Mouse (Mus musculus): ENCODE measurements around the gene Wbp4. TPM values are rescaled to one million over a fixed set of nuclear protein-coding genes. Genes with fewer than 3 reads are reported as not detected.

Gene Wbp4
- polyA plus RNA-seq, 1 experiment from 2014 or later = 15.1 TPM

- DNase-seq = no peak
- WGBS (ENCODE audit: insufficient replicate concordance) = 74% methylated on average over 2 of the region's 2 CpGs
- H3K36me3 ChIP-seq (replicated peaks; ENCODE audit: insufficient read depth, low read length) = no peaks in the 10 kb centered on the region; the same call in 1 of the 2 replicates
- no peak overlapping the region for H3K4me2 ChIP-seq (ENCODE audit: low read depth, low read length)
- TF ChIP-seq CTCF (IDR thresholded peaks at IDR 0.05; ENCODE audit: low read depth) (peak; percentile 59), EP300 (IDR thresholded peaks at IDR 0.05; ENCODE audit: low read depth) (no peak)
- H3K4me1 ChIP-seq (ENCODE audit: insufficient read depth) = peaks cover 30% of the 10 kb centered on the region
- no peak overlapping the region for H3K4me3 ChIP-seq (ENCODE audit: low read depth, low read length)
- no peak for ATAC-seq
- H3K9ac ChIP-seq (replicated peaks) = no peak overlapping the region
- H3K27me3 ChIP-seq (ENCODE audit: insufficient read depth, low read length) = no peaks in the 10 kb centered on the region
- H3K9me3 ChIP-seq (ENCODE audit: low read length) = no peaks in the 10 kb centered on the region
- no peak overlapping the region for H3K27ac ChIP-seq (ENCODE audit: low read depth)
These were observed 32.6 kb upstream of the Wbp4 start for GRCm38 (mm10) chr14:79513951-79514350.

- H3K36me3 ChIP-seq (replicated peaks; ENCODE audit: insufficient read depth, low read length) = no peaks in the 10 kb centered on the region
- TF ChIP-seq CTCF (IDR thresholded peaks at IDR 0.05; ENCODE audit: low read depth) = no peak
- TF ChIP-seq EP300 (IDR thresholded peaks at IDR 0.05; ENCODE audit: low read depth) = no peak
- no peak overlapping the region for H3K4me3 ChIP-seq (ENCODE audit: low read depth, low read length)
- WGBS (ENCODE audit: insufficient replicate concordance) = 55% methylated on average over 1 of the region's 1 CpGs
- H3K27ac ChIP-seq (ENCODE audit: low read depth) = no peak overlapping the region
- peaks cover 25% of the 10 kb centered on the region for H3K4me1 ChIP-seq (ENCODE audit: insufficient read depth)
- H3K27me3 ChIP-seq (ENCODE audit: insufficient read depth, low read length) = no peaks in the 10 kb centered on the region
- no peaks in the 10 kb centered on the region for H3K9me3 ChIP-seq (ENCODE audit: low read length)
- no peak for DNase-seq
- no peak overlapping the region for H3K4me2 ChIP-seq (ENCODE audit: low read depth, low read length)
- no peak overlapping the region for H3K9ac ChIP-seq (replicated peaks)
- ATAC-seq = no peak
These were observed 30.2 kb upstream of the Wbp4 start for GRCm38 (mm10) chr14:79511521-79511920.

GRCm38 (mm10) chr14:79508662-79509305 is 27.5 kb upstream of the Wbp4 start:
- Histone ChIP-seq H3K9ac (replicated peaks) (no peak overlapping the region), H3K4me3 (ENCODE audit: low read depth, low read length) (no peak overlapping the region), H3K9me3 (ENCODE audit: low read length) (no peaks in the 10 kb centered on the region), H3K36me3 (replicated peaks; ENCODE audit: insufficient read depth, low read length) (no peaks in the 10 kb centered on the region), H3K4me2 (ENCODE audit: low read depth, low read length) (no peak overlapping the region; the same call in 1 of the 2 replicates), H3K27me3 (ENCODE audit: insufficient read depth, low read length) (no peaks in the 10 kb centered on the region), H3K27ac (ENCODE audit: low read depth) (peak overlapping the region; percentile 59), H3K4me1 (ENCODE audit: insufficient read depth) (peaks cover 27% of the 10 kb centered on the region)
- peak; percentile 62 for ATAC-seq
- DNase-seq = no peak
- 64% methylated on average over 9 of the region's 9 CpGs for WGBS (ENCODE audit: insufficient replicate concordance)
- TF ChIP-seq EP300 (IDR thresholded peaks at IDR 0.05; ENCODE audit: low read depth) = no peak
- no peak for TF ChIP-seq CTCF (IDR thresholded peaks at IDR 0.05; ENCODE audit: low read depth)

GRCm38 (mm10) chr14:79507846-79508245 is 26.5 kb upstream of the Wbp4 start:
- H3K4me3 ChIP-seq (ENCODE audit: low read depth, low read length) = no peak overlapping the region
- DNase-seq = no peak
- 63% methylated on average over 1 of the region's 1 CpGs for WGBS (ENCODE audit: insufficient replicate concordance)
- H3K9me3 ChIP-seq (ENCODE audit: low read length) = no peaks in the 10 kb centered on the region
- H3K9ac ChIP-seq (replicated peaks) = no peak overlapping the region
- no peak for ATAC-seq
- H3K36me3 ChIP-seq (replicated peaks; ENCODE audit: insufficient read depth, low read length) = no peaks in the 10 kb centered on the region
- peaks cover 32% of the 10 kb centered on the region for H3K4me1 ChIP-seq (ENCODE audit: insufficient read depth)
- no peaks in the 10 kb centered on the region for H3K27me3 ChIP-seq (ENCODE audit: insufficient read depth, low read length)
- peak overlapping the region; percentile 59 for H3K27ac ChIP-seq (ENCODE audit: low read depth)
- 0 out of 2 replicates have a peak overlapping the region, but pooled peaks have one; percentile 0 for H3K4me2 ChIP-seq (ENCODE audit: low read depth, low read length)
- no peak for TF ChIP-seq CTCF (IDR thresholded peaks at IDR 0.05; ENCODE audit: low read depth)

GRCm38 (mm10) chr14:79506207-79506606 is 24.9 kb upstream of the Wbp4 start:
- peaks cover 3% of the 10 kb centered on the region; the same call in 1 of the 2 replicates for H3K36me3 ChIP-seq (replicated peaks; ENCODE audit: insufficient read depth, low read length)
- no peaks in the 10 kb centered on the region for H3K9me3 ChIP-seq (ENCODE audit: low read length)
- ATAC-seq (peak; percentile 84), DNase-seq (no peak)
- WGBS (ENCODE audit: insufficient replicate concordance) = 39% methylated on average over 9 of the region's 9 CpGs
- H3K27ac ChIP-seq (ENCODE audit: low read depth) = peak overlapping the region; percentile 3; the same call in 1 of the 2 replicates
- H3K27me3 ChIP-seq (ENCODE audit: insufficient read depth, low read length) = no peaks in the 10 kb centered on the region
- peaks cover 27% of the 10 kb centered on the region for H3K4me1 ChIP-seq (ENCODE audit: insufficient read depth)
- H3K4me3 ChIP-seq (ENCODE audit: low read depth, low read length) = no peak overlapping the region
- TF ChIP-seq EP300 (IDR thresholded peaks at IDR 0.05; ENCODE audit: low read depth) = peak; percentile 44; the same call in 1 of the 2 replicates
- no peak for TF ChIP-seq CTCF (IDR thresholded peaks at IDR 0.05; ENCODE audit: low read depth)
- 0 out of 2 replicates have a peak overlapping the region, but pooled peaks have one; percentile 5 for H3K9ac ChIP-seq (replicated peaks)
- H3K4me2 ChIP-seq (ENCODE audit: low read depth, low read length) = peak overlapping the region; percentile 42

GRCm38 (mm10) chr14:79504246-79505006 is 23.1 kb upstream of the Wbp4 start:
- Histone ChIP-seq H3K4me3 (ENCODE audit: low read depth, low read length) (no peak overlapping the region), H3K4me2 (ENCODE audit: low read depth, low read length) (no peak overlapping the region), H3K9ac (replicated peaks) (no peak overlapping the region), H3K36me3 (replicated peaks; ENCODE audit: insufficient read depth, low read length) (peaks cover 3% of the 10 kb centered on the region; the same call in 1 of the 2 replicates), H3K9me3 (ENCODE audit: low read length) (no peaks in the 10 kb centered on the region), H3K27ac (ENCODE audit: low read depth) (peak overlapping the region; percentile 30; the same call in 1 of the 2 replicates), H3K27me3 (ENCODE audit: insufficient read depth, low read length) (no peaks in the 10 kb centered on the region), H3K4me1 (ENCODE audit: insufficient read depth) (peaks cover 31% of the 10 kb centered on the region)
- WGBS (ENCODE audit: insufficient replicate concordance) = 85% methylated on average over 7 of the region's 7 CpGs
- DNase-seq (no peak), ATAC-seq (no peak)
- no peak for TF ChIP-seq CTCF (IDR thresholded peaks at IDR 0.05; ENCODE audit: low read depth)
- TF ChIP-seq EP300 (IDR thresholded peaks at IDR 0.05; ENCODE audit: low read depth) = no peak
